Mouse (Mus musculus) kidney, postnatal 0 days (tissue): Measurements from ENCODE around the gene Tnr. TPM values are rescaled to one million over a fixed set of nuclear protein-coding genes. Genes with fewer than 3 reads are reported as not detected.

Source experiments
- ATAC-seq: fragments of 200-750 bp; cut with Nextera tagmentation; replicated peaks from 2 replicates; pipeline ENCODE4 v1.8.0; 2017; ENCODE audit warnings: low read depth, moderate number of reproducible peaks, moderate TSS enrichment, moderate library complexity; ENCODE audit not compliant: low FRiP score
- DNase-seq: peaks from one replicate; pipeline ENCODE4 v3.0.0-alpha.2; 2016; ENCODE audit warnings: low spot score
- H3K27ac ChIP-seq: fragments of 300-500 bp; sonication (generic); 2 replicates; pipeline ENCODE4 v1.5.1; 2014; ENCODE audit warnings: mild to moderate bottlenecking
- H3K27me3 ChIP-seq: fragments of 300-500 bp; sonication (generic); 2 replicates; pipeline ENCODE4 v1.6.1; 2014; ENCODE audit warnings: low read length, mixed read lengths; ENCODE audit not compliant: insufficient read depth
- H3K36me3 ChIP-seq: fragments of 300-500 bp; sonication (generic); 2 replicates; pipeline ENCODE4 v1.6.1; 2014; ENCODE audit warnings: low read length, mixed read lengths; ENCODE audit not compliant: insufficient read depth
- H3K4me1 ChIP-seq: fragments of 300-500 bp; sonication (generic); replicated peaks from 2 replicates; pipeline ENCODE4 v1.6.1; 2014; ENCODE audit warnings: antibody characterized with exemption, low read length, mixed read lengths; ENCODE audit not compliant: insufficient read depth
- H3K4me2 ChIP-seq: fragments of 300-500 bp; sonication (generic); 2 replicates; pipeline ENCODE4 v1.6.1; 2014; ENCODE audit warnings: mild to moderate bottlenecking, low read length, moderate library complexity, mixed read lengths
- H3K4me3 ChIP-seq: fragments of 300-500 bp; sonication (generic); replicated peaks from 2 replicates; pipeline ENCODE4 v1.5.1; 2014; ENCODE audit warnings: low read depth, low read length
- H3K9ac ChIP-seq: fragments of 300-500 bp; sonication (generic); 2 replicates; pipeline ENCODE4 v1.6.1; 2014; ENCODE audit warnings: low read depth, low read length
- H3K9me3 ChIP-seq: fragments of 300-500 bp; sonication (generic); replicated peaks from 2 replicates; pipeline ENCODE4 v1.6.1; 2016; ENCODE audit warnings: low read length, inconsistent platforms, mixed read lengths
- CTCF ChIP-seq: IDR thresholded peaks from 2 replicates; pipeline ENCODE4 v1.5.1; 2016; ENCODE audit warnings: antibody characterized with exemption, low read depth, mild to moderate bottlenecking, moderate library complexity
- WGBS: fragments of 180-500 bp; shearing (Covaris S2); extraction: QIAGEN DNeasy Blood & Tissue Kit; methylation state at CpG from one replicate; pipeline ENCODE4 v1.1.7; 2014; 5-methylcytosine and 5-hydroxymethylcytosine counted together
- polyA plus RNA-seq: library from polyadenylated mRNA; unstranded; fragments of >200 nt; fragmentation: Nextera tagmentation; extraction: Ambion mirVana; gene quantifications from 2 replicates; pipeline ENCODE4 v1.2.1, GENCODE M21; 2015

Gene Tnr
- polyA plus RNA-seq, 1 experiment from 2014 or later, result not detected

GRCm38 (mm10) chr1:159674240-159674639 is 150.7 kb downstream of the Tnr start:
- Histone ChIP-seq H3K36me3 (no peaks in the 10 kb centered on the region), H3K9me3 (no peaks in the 10 kb centered on the region), H3K4me1 (peaks cover 9% of the 10 kb centered on the region), H3K27me3 (no peaks in the 10 kb centered on the region), H3K4me2 (no peak overlapping the region), H3K9ac (no peak overlapping the region), H3K4me3 (no peak overlapping the region), H3K27ac (no peak overlapping the region)
- no peak for DNase-seq
- no peak for TF ChIP-seq CTCF
- ATAC-seq, result no peak
- 71% methylated on average over 1 of the region's 1 CpGs for WGBS

- H3K9ac ChIP-seq, result no peak overlapping the region
- H3K4me2 ChIP-seq, result no peak overlapping the region
- 56% methylated on average over 4 of the region's 4 CpGs for WGBS
- H3K27ac ChIP-seq, result no peak overlapping the region
- no peak for DNase-seq
- H3K4me3 ChIP-seq, result no peak overlapping the region
- TF ChIP-seq CTCF, result no peak
- peaks cover 6% of the 10 kb centered on the region for H3K4me1 ChIP-seq
- H3K9me3 ChIP-seq, result no peaks in the 10 kb centered on the region
- no peaks in the 10 kb centered on the region for H3K27me3 ChIP-seq
- no peaks in the 10 kb centered on the region for H3K36me3 ChIP-seq
- no peak for ATAC-seq
These were observed 151.9 kb downstream of the Tnr start for GRCm38 (mm10) chr1:159675472-159675871.

GRCm38 (mm10) chr1:159678221-159678935 is 154.8 kb downstream of the Tnr start:
- no peak for TF ChIP-seq CTCF
- Histone ChIP-seq H3K36me3 (no peaks in the 10 kb centered on the region), H3K4me2 (no peak overlapping the region), H3K9me3 (no peaks in the 10 kb centered on the region), H3K27me3 (no peaks in the 10 kb centered on the region), H3K9ac (no peak overlapping the region), H3K4me1 (no peaks in the 10 kb centered on the region), H3K4me3 (no peak overlapping the region), H3K27ac (no peak overlapping the region)
- ATAC-seq (no peak), DNase-seq (no peak)
- 50% methylated on average over 10 of the region's 10 CpGs for WGBS

GRCm38 (mm10) chr1:159681252-159681651 is 157.7 kb downstream of the Tnr start:
- H3K9me3 ChIP-seq, result no peaks in the 10 kb centered on the region
- H3K4me3 ChIP-seq, result no peak overlapping the region
- TF ChIP-seq CTCF, result no peak
- ATAC-seq (no peak), DNase-seq (no peak)
- WGBS, result 81% methylated on average over 2 of the region's 2 CpGs
- H3K9ac ChIP-seq, result no peak overlapping the region
- H3K27ac ChIP-seq, result no peak overlapping the region
- no peaks in the 10 kb centered on the region for H3K27me3 ChIP-seq
- no peak overlapping the region for H3K4me2 ChIP-seq
- H3K36me3 ChIP-seq, result no peaks in the 10 kb centered on the region
- 0 out of 2 replicates have a peak, but pooled peaks cover under 1% of the 10 kb centered on the region for H3K4me1 ChIP-seq

GRCm38 (mm10) chr1:159686476-159687231 is 163.1 kb downstream of the Tnr start:
- no peak overlapping the region for H3K27ac ChIP-seq
- no peak overlapping the region for H3K4me2 ChIP-seq
- no peaks in the 10 kb centered on the region for H3K36me3 ChIP-seq
- no peak overlapping the region for H3K4me3 ChIP-seq
- H3K9ac ChIP-seq, result no peak overlapping the region
- no peak for TF ChIP-seq CTCF
- no peaks in the 10 kb centered on the region for H3K9me3 ChIP-seq
- 12% methylated on average over 9 of the region's 9 CpGs for WGBS
- peak; percentile 63; the same call in 1 of the 2 replicates for ATAC-seq
- H3K27me3 ChIP-seq, result no peaks in the 10 kb centered on the region
- DNase-seq, result peak; percentile 69
- peaks cover 7% of the 10 kb centered on the region; the same call in 1 of the 2 replicates for H3K4me1 ChIP-seq

- Histone ChIP-seq H3K36me3 (no peaks in the 10 kb centered on the region), H3K27me3 (no peaks in the 10 kb centered on the region), H3K9ac (no peak overlapping the region), H3K9me3 (no peaks in the 10 kb centered on the region), H3K4me3 (no peak overlapping the region), H3K4me1 (no peaks in the 10 kb centered on the region), H3K4me2 (no peak overlapping the region), H3K27ac (no peak overlapping the region)
- TF ChIP-seq CTCF, result no peak
- DNase-seq (no peak), ATAC-seq (no peak)
- WGBS, result 48% methylated on average over 4 of the region's 4 CpGs
These were observed 173.1 kb downstream of the Tnr start for GRCm38 (mm10) chr1:159696717-159697116.
